Mouse (Mus musculus): Measurements from ENCODE around the gene Slc39a11. TPM values are rescaled to one million over a fixed set of nuclear protein-coding genes. Genes with fewer than 3 reads are reported as not detected.

The Slc39a11 gene
- polyA plus RNA-seq, 1 experiment from 2014 or later, result 21.8 TPM

GRCm38 (mm10) chr11:113265567-113265966, 384.3 kb downstream of the Slc39a11 start:
- H3K27ac ChIP-seq (ENCODE audit: low read depth), result no peak overlapping the region
- TF ChIP-seq CTCF (IDR thresholded peaks at IDR 0.05; ENCODE audit: low read depth), result no peak
- no peak overlapping the region for H3K4me3 ChIP-seq (ENCODE audit: low read depth, low read length)
- no peaks in the 10 kb centered on the region for H3K27me3 ChIP-seq (ENCODE audit: insufficient read depth, low read length)
- DNase-seq, result no peak
- H3K9ac ChIP-seq, result no peak overlapping the region
- no peaks in the 10 kb centered on the region for H3K36me3 ChIP-seq (ENCODE audit: insufficient read depth)
- ATAC-seq (ENCODE audit: insufficient read depth), result no peak
- peaks cover 5% of the 10 kb centered on the region; the same call in 1 of the 2 replicates for H3K4me1 ChIP-seq (ENCODE audit: insufficient read depth)
- H3K4me2 ChIP-seq, result no peak overlapping the region
- WGBS, result 31% methylated on average over 3 of the region's 3 CpGs
- H3K9me3 ChIP-seq (ENCODE audit: low read depth, low read length), result no peaks in the 10 kb centered on the region

GRCm38 (mm10) chr11:113263971-113264370, 385.9 kb downstream of the Slc39a11 start:
- Histone ChIP-seq H3K36me3 (ENCODE audit: insufficient read depth) (no peaks in the 10 kb centered on the region), H3K27me3 (ENCODE audit: insufficient read depth, low read length) (no peaks in the 10 kb centered on the region), H3K9me3 (ENCODE audit: low read depth, low read length) (no peaks in the 10 kb centered on the region), H3K4me3 (ENCODE audit: low read depth, low read length) (no peak overlapping the region), H3K9ac (no peak overlapping the region), H3K27ac (ENCODE audit: low read depth) (no peak overlapping the region), H3K4me2 (no peak overlapping the region), H3K4me1 (ENCODE audit: insufficient read depth) (peaks cover 5% of the 10 kb centered on the region; the same call in 1 of the 2 replicates)
- 72% methylated on average over 7 of the region's 7 CpGs for WGBS
- ATAC-seq (ENCODE audit: insufficient read depth), result no peak
- TF ChIP-seq CTCF (IDR thresholded peaks at IDR 0.05; ENCODE audit: low read depth), result no peak
- no peak for DNase-seq

- 20% methylated on average over 8 of the region's 8 CpGs for WGBS
- ATAC-seq (ENCODE audit: insufficient read depth), result 0 out of 2 replicates have a peak, but pooled peaks have one; percentile 22
Measured at GRCm38 (mm10) chr11:113262062-113262461, 387.8 kb downstream of the Slc39a11 start.

DNA sequence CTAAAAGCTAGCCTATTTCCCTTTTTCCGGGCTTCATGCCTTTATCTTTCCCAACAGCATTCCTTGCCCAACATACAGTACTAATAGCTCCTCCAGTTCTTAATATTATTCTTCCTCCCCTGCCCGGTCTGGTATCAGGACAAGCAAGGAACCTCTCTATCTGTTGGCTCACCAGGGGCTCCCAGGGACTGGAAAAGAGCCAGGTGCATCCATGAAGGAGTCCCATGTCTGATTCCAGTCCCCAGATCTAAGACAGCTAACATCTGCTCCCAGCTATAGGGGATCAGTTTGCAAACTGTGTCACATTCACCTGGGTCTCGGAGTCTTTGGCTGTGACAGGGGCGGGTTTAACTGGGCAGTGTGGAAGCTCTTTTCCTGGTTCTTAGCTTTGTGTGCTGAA, 388.5 kb downstream of the Slc39a11 start:
- DNase-seq (no peak), ATAC-seq (ENCODE audit: insufficient read depth) (no peak)
- no peak for TF ChIP-seq CTCF (IDR thresholded peaks at IDR 0.05; ENCODE audit: low read depth)
- Histone ChIP-seq H3K4me2 (no peak overlapping the region), H3K9ac (no peak overlapping the region), H3K4me1 (ENCODE audit: insufficient read depth) (peaks cover 5% of the 10 kb centered on the region; the same call in 1 of the 2 replicates), H3K27ac (ENCODE audit: low read depth) (no peak overlapping the region), H3K36me3 (ENCODE audit: insufficient read depth) (no peaks in the 10 kb centered on the region), H3K9me3 (ENCODE audit: low read depth, low read length) (no peaks in the 10 kb centered on the region), H3K27me3 (ENCODE audit: insufficient read depth, low read length) (no peaks in the 10 kb centered on the region), H3K4me3 (ENCODE audit: low read depth, low read length) (no peak overlapping the region)
- WGBS, result 65% methylated on average over 4 of the region's 4 CpGs

More at GRCm38 (mm10) chr11:113262062-113262461, 387.8 kb downstream of the Slc39a11 start:
- no peak overlapping the region for H3K9ac ChIP-seq
- H3K9me3 ChIP-seq (ENCODE audit: low read depth, low read length), result no peaks in the 10 kb centered on the region
- H3K27ac ChIP-seq (ENCODE audit: low read depth), result no peak overlapping the region
- H3K4me2 ChIP-seq, result no peak overlapping the region
- H3K36me3 ChIP-seq (ENCODE audit: insufficient read depth), result no peaks in the 10 kb centered on the region
- H3K4me1 ChIP-seq (ENCODE audit: insufficient read depth), result peaks cover 5% of the 10 kb centered on the region; the same call in 1 of the 2 replicates
- no peak for TF ChIP-seq CTCF (IDR thresholded peaks at IDR 0.05; ENCODE audit: low read depth)
- H3K27me3 ChIP-seq (ENCODE audit: insufficient read depth, low read length), result no peaks in the 10 kb centered on the region
- no peak overlapping the region for H3K4me3 ChIP-seq (ENCODE audit: low read depth, low read length)
- DNase-seq, result peak; percentile 54

- TF ChIP-seq CTCF (IDR thresholded peaks at IDR 0.05; ENCODE audit: low read depth), result no peak
- Histone ChIP-seq H3K36me3 (ENCODE audit: insufficient read depth) (no peaks in the 10 kb centered on the region), H3K9me3 (ENCODE audit: low read depth, low read length) (no peaks in the 10 kb centered on the region), H3K4me1 (ENCODE audit: insufficient read depth) (peaks cover 10% of the 10 kb centered on the region), H3K27me3 (ENCODE audit: insufficient read depth, low read length) (no peaks in the 10 kb centered on the region), H3K9ac (no peak overlapping the region), H3K4me3 (ENCODE audit: low read depth, low read length) (no peak overlapping the region), H3K27ac (ENCODE audit: low read depth) (0 out of 2 replicates have a peak overlapping the region, but pooled peaks have one; percentile 16), H3K4me2 (no peak overlapping the region)
- 61% methylated on average over 14 of the region's 14 CpGs for WGBS
- peak; percentile 24 for DNase-seq
- peak; percentile 27; the same call in 1 of the 2 replicates for ATAC-seq (ENCODE audit: insufficient read depth)
Measured at GRCm38 (mm10) chr11:113259712-113260382, 390.0 kb downstream of the Slc39a11 start.

DNA sequence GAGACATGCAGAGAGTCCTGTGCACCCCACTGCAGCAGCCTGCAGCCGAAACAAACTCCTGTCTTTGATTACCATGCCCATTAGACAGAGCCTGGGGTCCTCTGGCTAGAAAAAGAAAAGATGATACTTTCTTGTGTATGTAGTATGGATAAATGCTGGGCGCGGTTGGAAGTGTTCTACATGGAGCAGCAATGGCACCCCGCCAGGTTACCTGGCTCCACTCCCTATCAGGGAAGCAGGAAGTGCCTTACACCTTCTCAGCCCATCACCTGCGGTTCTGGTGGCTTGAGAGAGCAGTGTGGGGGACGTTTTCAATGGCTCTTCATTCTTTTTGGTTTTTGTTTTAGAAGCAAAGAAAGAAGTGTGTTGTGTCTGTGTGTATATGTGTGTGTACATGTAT, 391.9 kb downstream of the Slc39a11 start:
- Histone ChIP-seq H3K4me2 (no peak overlapping the region), H3K36me3 (ENCODE audit: insufficient read depth) (no peaks in the 10 kb centered on the region), H3K27me3 (ENCODE audit: insufficient read depth, low read length) (no peaks in the 10 kb centered on the region), H3K4me3 (ENCODE audit: low read depth, low read length) (no peak overlapping the region), H3K4me1 (ENCODE audit: insufficient read depth) (peaks cover 13% of the 10 kb centered on the region), H3K27ac (ENCODE audit: low read depth) (no peak overlapping the region), H3K9me3 (ENCODE audit: low read depth, low read length) (no peaks in the 10 kb centered on the region), H3K9ac (no peak overlapping the region)
- TF ChIP-seq CTCF (IDR thresholded peaks at IDR 0.05; ENCODE audit: low read depth), result no peak
- no peak for DNase-seq
- 76% methylated on average over 6 of the region's 6 CpGs for WGBS
- ATAC-seq (ENCODE audit: insufficient read depth), result no peak

DNA sequence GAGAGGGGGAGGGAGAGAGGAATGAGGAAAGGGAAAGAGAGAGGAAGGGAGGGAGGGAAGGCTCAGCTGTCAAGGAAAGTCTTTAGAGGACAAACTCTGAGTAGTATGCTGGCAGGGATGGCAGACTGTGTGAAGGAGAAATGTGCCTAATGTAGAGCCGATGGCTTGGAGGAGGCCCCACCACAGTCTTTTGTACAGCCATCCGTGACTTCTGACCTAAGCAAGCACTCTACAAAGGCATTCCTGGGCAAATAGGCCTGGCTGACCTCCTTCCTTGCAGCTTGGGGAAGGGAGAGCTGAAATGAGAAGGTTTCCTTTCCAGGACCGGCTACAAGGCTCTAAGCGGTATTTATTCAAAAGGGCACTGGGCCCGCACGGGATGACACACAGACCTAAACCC, 395.2 kb downstream of the Slc39a11 start:
- DNase-seq (no peak), ATAC-seq (ENCODE audit: insufficient read depth) (no peak)
- no peaks in the 10 kb centered on the region for H3K9me3 ChIP-seq (ENCODE audit: low read depth, low read length)
- no peak for TF ChIP-seq CTCF (IDR thresholded peaks at IDR 0.05; ENCODE audit: low read depth)
- no peaks in the 10 kb centered on the region for H3K36me3 ChIP-seq (ENCODE audit: insufficient read depth)
- 47% methylated on average over 6 of the region's 6 CpGs for WGBS
- H3K4me1 ChIP-seq (ENCODE audit: insufficient read depth), result peaks cover 8% of the 10 kb centered on the region; the same call in 1 of the 2 replicates
- H3K4me3 ChIP-seq (ENCODE audit: low read depth, low read length), result no peak overlapping the region
- H3K27ac ChIP-seq (ENCODE audit: low read depth), result no peak overlapping the region; the same call in 1 of the 2 replicates
- H3K9ac ChIP-seq, result no peak overlapping the region
- no peak overlapping the region for H3K4me2 ChIP-seq
- no peaks in the 10 kb centered on the region for H3K27me3 ChIP-seq (ENCODE audit: insufficient read depth, low read length)

Data from lung, embryonic 14.5 days (tissue).